In genomic region chr6:116418487-116418886, GRCm38 (mm10) we compare ENCODE assay signal across 17 mouse cellular contexts.
"Had no signal": no experiment of that assay in that cellular context is flagged by ENCODE, and none has a peak within 500 bp of the region (broad histone marks: within the 10 kb centered on the region; RNA-seq: fewer than 3 reads in every experiment).

No protein-coding gene starts in this region.

- H3K9me3 ChIP-seq: kidney, embryonic 15.5 days; limb, embryonic 12.5 days; liver, embryonic 12.5 days; liver, embryonic 15.5 days; lung, embryonic 15.5 days; midbrain, embryonic 10.5 days; midbrain, embryonic 13.5 days; neural tube, embryonic 13.5 days had no signal

- DNase-seq: kidney, adult 8-10 months; layer of hippocampus, postnatal 36 days; lung, adult 18-20 months; lung, postnatal 4 days; retina, postnatal 1 day; right cerebral cortex, postnatal 25 days; thymus, adult 18-20 months; thymus, postnatal 36 days had no signal

- H3K4me2 ChIP-seq: kidney, embryonic 15.5 days; limb, embryonic 12.5 days; liver, embryonic 12.5 days; liver, embryonic 15.5 days; lung, embryonic 15.5 days; midbrain, embryonic 13.5 days; neural tube, embryonic 13.5 days had no signal

- H3K27ac ChIP-seq: kidney, embryonic 15.5 days; left cerebral cortex, adult 2 months; limb, embryonic 12.5 days; liver, embryonic 12.5 days; liver, embryonic 15.5 days; lung, embryonic 15.5 days; midbrain, embryonic 10.5 days; midbrain, embryonic 13.5 days; neural tube, embryonic 13.5 days had no signal

- ATAC-seq: liver, embryonic 12.5 days; midbrain, embryonic 13.5 days had no signal

- H3K36me3 ChIP-seq: kidney, embryonic 15.5 days; limb, embryonic 12.5 days; liver, embryonic 12.5 days; liver, embryonic 15.5 days; lung, embryonic 15.5 days; midbrain, embryonic 10.5 days; midbrain, embryonic 13.5 days; neural tube, embryonic 13.5 days had no signal

- H3K4me1 ChIP-seq: kidney, embryonic 15.5 days; limb, embryonic 12.5 days; lung, embryonic 15.5 days; midbrain, embryonic 10.5 days; neural tube, embryonic 13.5 days had no signal

- H3K4me3 ChIP-seq: kidney, embryonic 15.5 days; left cerebral cortex, adult 2 months; limb, embryonic 12.5 days; liver, embryonic 12.5 days; liver, embryonic 15.5 days; lung, embryonic 15.5 days; midbrain, embryonic 10.5 days; midbrain, embryonic 13.5 days; neural tube, embryonic 13.5 days had no signal

- H3K9ac ChIP-seq: kidney, embryonic 15.5 days; limb, embryonic 12.5 days; liver, embryonic 12.5 days; liver, embryonic 15.5 days; lung, embryonic 15.5 days; midbrain, embryonic 13.5 days; neural tube, embryonic 13.5 days had no signal

- H3K27me3 ChIP-seq: kidney, embryonic 15.5 days; limb, embryonic 12.5 days; liver, embryonic 12.5 days; liver, embryonic 15.5 days; lung, embryonic 15.5 days; midbrain, embryonic 13.5 days; neural tube, embryonic 13.5 days had no signal
